Mouse (Mus musculus) forebrain, embryonic 11.5 days (tissue): ENCODE measurements around the gene Zfp354c. TPM values are rescaled to one million over a fixed set of nuclear protein-coding genes. Genes with fewer than 3 reads are reported as not detected.

Experiments
- ATAC-seq: fragments of 200-750 bp; cut with Nextera tagmentation; replicated peaks from 2 replicates; pipeline ENCODE4 v1.8.0; 2017; ENCODE audit warnings: moderate TSS enrichment; ENCODE audit not compliant: low FRiP score
- DNase-seq: peaks from one replicate; pipeline ENCODE4 v3.0.0-alpha.2; 2017; ENCODE audit warnings: low spot score
- H3K27ac ChIP-seq: fragments of 300-500 bp; sonication (generic); 2 replicates; pipeline ENCODE4 v1.5.1; 2014; ENCODE audit warnings: low read depth, low read length
- H3K27me3 ChIP-seq: fragments of 300-500 bp; sonication (generic); 2 replicates; pipeline ENCODE4 v1.6.1; 2014; ENCODE audit warnings: mild to moderate bottlenecking, low read length, mixed read lengths; ENCODE audit not compliant: control insufficient read depth, insufficient read depth
- H3K36me3 ChIP-seq: fragments of 300-500 bp; sonication (generic); 2 replicates; pipeline ENCODE4 v1.6.1; 2014; ENCODE audit warnings: mild to moderate bottlenecking, low read length, moderate library complexity, mixed read lengths; ENCODE audit not compliant: control insufficient read depth, insufficient read depth
- H3K4me1 ChIP-seq: fragments of 300-500 bp; sonication (generic); replicated peaks from 2 replicates; pipeline ENCODE4 v1.6.1; 2014; ENCODE audit warnings: low read length, mixed read lengths; ENCODE audit not compliant: control insufficient read depth, insufficient read depth
- H3K4me2 ChIP-seq: fragments of 300-500 bp; sonication (generic); 2 replicates; pipeline ENCODE4 v1.6.1; 2014; ENCODE audit warnings: low read depth, mild to moderate bottlenecking, low read length, moderate library complexity, mixed read lengths; ENCODE audit not compliant: severe bottlenecking
- H3K4me3 ChIP-seq: fragments of 300-500 bp; sonication (generic); 2 replicates; pipeline ENCODE4 v1.5.1; 2014; ENCODE audit warnings: low read depth, low read length
- H3K9ac ChIP-seq: fragments of 300-500 bp; sonication (generic); 2 replicates; pipeline ENCODE4 v1.6.1; 2014; ENCODE audit warnings: low read length
- H3K9me3 ChIP-seq: fragments of 300-500 bp; sonication (generic); 2 replicates; pipeline ENCODE4 v1.6.1; 2016; ENCODE audit warnings: low read length, mixed read lengths; ENCODE audit not compliant: control insufficient read depth
- WGBS: fragments of 180-500 bp; shearing (Covaris S2); extraction: QIAGEN DNeasy Blood & Tissue Kit; methylation state at CpG from one replicate; pipeline ENCODE4 v1.1.7; 2014; 5-methylcytosine and 5-hydroxymethylcytosine counted together
- polyA plus RNA-seq: library from polyadenylated mRNA; unstranded; fragments of >200 nt; fragmentation: Nextera tagmentation; extraction: Ambion mirVana; gene quantifications from 2 replicates; pipeline ENCODE4 v1.2.1, GENCODE M21; 2014

The Zfp354c gene
- 37.7 and 41.7 TPM in 2 replicates for polyA plus RNA-seq

GRCm38 (mm10) chr11:50827010-50827953, at the start of gene Zfp354c:
TSS of gene Zfp354c (minus strand) at chr11:50827724.
- no peak within 1 kb of the TSS for H3K27ac ChIP-seq
- H3K4me3 ChIP-seq: peak within 1 kb of the TSS; percentile 78
- H3K27me3 ChIP-seq: no peaks in the 10 kb centered on the region
- H3K4me1 ChIP-seq: peaks cover 4% of the 10 kb centered on the region; the same call in 1 of the 2 replicates
- H3K9ac ChIP-seq: peak within 1 kb of the TSS; percentile 85
- peak within 1 kb of the TSS; percentile 88 for H3K4me2 ChIP-seq
- no peaks in the 10 kb centered on the region for H3K9me3 ChIP-seq
- WGBS: 1% methylated on average over 45 of the region's 45 CpGs
- DNase-seq (peak; percentile 93), ATAC-seq (peak; percentile 97)
- peaks cover 16% of the 10 kb centered on the region for H3K36me3 ChIP-seq

GRCm38 (mm10) chr11:50850989-50851601, 23.6 kb upstream of the Zfp354c start:
- WGBS: 0% methylated on average over 60 of the region's 72 CpGs
- no peak overlapping the region for H3K27ac ChIP-seq

GRCm38 (mm10) chr11:50850177-50850735, 22.7 kb upstream of the Zfp354c start, which contains the start of gene Grm6:
TSS of gene Grm6 (plus strand) at chr11:50850685.
- DNase-seq: no peak
- 3% methylated on average over 11 of the region's 11 CpGs for WGBS
- Histone ChIP-seq H3K4me2 (peak within 1 kb of the TSS; percentile 75), H3K9ac (0 out of 2 replicates have a peak within 1 kb of the TSS, but pooled peaks have one; percentile 32), H3K27me3 (peaks cover 48% of the 10 kb centered on the region), H3K9me3 (no peaks in the 10 kb centered on the region), H3K36me3 (no peaks in the 10 kb centered on the region), H3K27ac (no peak within 1 kb of the TSS), H3K4me3 (peak within 1 kb of the TSS; percentile 36), H3K4me1 (peaks cover 9% of the 10 kb centered on the region)
- ATAC-seq: no peak

More at GRCm38 (mm10) chr11:50850989-50851601, 23.6 kb upstream of the Zfp354c start:
- H3K9ac ChIP-seq: 0 out of 2 replicates have a peak overlapping the region, but pooled peaks have one; percentile 32
- H3K4me3 ChIP-seq: peak overlapping the region; percentile 36
- peaks cover 9% of the 10 kb centered on the region for H3K4me1 ChIP-seq
- peak overlapping the region; percentile 75 for H3K4me2 ChIP-seq
- ATAC-seq (no peak), DNase-seq (peak; percentile 63)
- no peaks in the 10 kb centered on the region for H3K9me3 ChIP-seq
- no peaks in the 10 kb centered on the region for H3K36me3 ChIP-seq
- H3K27me3 ChIP-seq: peaks cover 48% of the 10 kb centered on the region

- Histone ChIP-seq H3K9me3 (no peaks in the 10 kb centered on the region), H3K4me1 (peaks cover 9% of the 10 kb centered on the region), H3K36me3 (no peaks in the 10 kb centered on the region), H3K27me3 (peaks cover 48% of the 10 kb centered on the region), H3K4me3 (no peak overlapping the region), H3K27ac (no peak overlapping the region), H3K9ac (no peak overlapping the region), H3K4me2 (no peak overlapping the region)
- ATAC-seq: no peak
- 11% methylated on average over 10 of the region's 10 CpGs for WGBS
- peak; percentile 29 for DNase-seq
Observed at GRCm38 (mm10) chr11:50849310-50849709, 21.8 kb upstream of the Zfp354c start.

- Histone ChIP-seq H3K4me3 (no peak overlapping the region), H3K9me3 (no peaks in the 10 kb centered on the region), H3K27me3 (peaks cover 48% of the 10 kb centered on the region), H3K4me2 (no peak overlapping the region), H3K36me3 (no peaks in the 10 kb centered on the region), H3K27ac (no peak overlapping the region), H3K4me1 (peaks cover 9% of the 10 kb centered on the region), H3K9ac (no peak overlapping the region)
- no peak for ATAC-seq
- peak; percentile 17 for DNase-seq
- 57% methylated on average over 3 of the region's 3 CpGs for WGBS
Observed at GRCm38 (mm10) chr11:50848520-50849137, 21.1 kb upstream of the Zfp354c start.

- WGBS: 74% methylated on average over 5 of the region's 5 CpGs
- H3K27ac ChIP-seq: no peak overlapping the region
- no peak overlapping the region for H3K4me2 ChIP-seq
- H3K27me3 ChIP-seq: peaks cover 37% of the 10 kb centered on the region
- no peaks in the 10 kb centered on the region for H3K9me3 ChIP-seq
- H3K9ac ChIP-seq: no peak overlapping the region
- ATAC-seq (no peak), DNase-seq (peak; percentile 29)
- peaks cover 9% of the 10 kb centered on the region for H3K4me1 ChIP-seq
- no peak overlapping the region for H3K4me3 ChIP-seq
- H3K36me3 ChIP-seq: no peaks in the 10 kb centered on the region
Observed at GRCm38 (mm10) chr11:50847047-50847446, 19.5 kb upstream of the Zfp354c start.

- peaks cover 26% of the 10 kb centered on the region for H3K27me3 ChIP-seq
- no peaks in the 10 kb centered on the region for H3K36me3 ChIP-seq
- H3K4me3 ChIP-seq: no peak overlapping the region
- peaks cover 5% of the 10 kb centered on the region for H3K4me1 ChIP-seq
- WGBS: 92% methylated on average over 3 of the region's 3 CpGs
- ATAC-seq (no peak), DNase-seq (no peak)
- H3K4me2 ChIP-seq: no peak overlapping the region
- no peak overlapping the region for H3K9ac ChIP-seq
- H3K27ac ChIP-seq: no peak overlapping the region
- H3K9me3 ChIP-seq: no peaks in the 10 kb centered on the region
Observed at GRCm38 (mm10) chr11:50845951-50846350, 18.4 kb upstream of the Zfp354c start.
